Mouse (Mus musculus) kidney, embryonic 15.5 days (tissue): ENCODE measurements around the gene Lrrc10b. TPM values are rescaled to one million over a fixed set of nuclear protein-coding genes. Genes with fewer than 3 reads are reported as not detected.

Source experiments
- ATAC-seq: fragments of 200-750 bp; cut with Nextera tagmentation; replicated peaks from 2 replicates; pipeline ENCODE4 v1.8.0; 2017; ENCODE audit warnings: moderate TSS enrichment; ENCODE audit not compliant: low FRiP score
- H3K27ac ChIP-seq: fragments of 300-500 bp; sonication (generic); 2 replicates; pipeline ENCODE4 v1.5.1; 2015; ENCODE audit warnings: mild to moderate bottlenecking, inconsistent platforms
- H3K27me3 ChIP-seq: fragments of 300-500 bp; sonication (generic); 2 replicates; pipeline ENCODE4 v1.6.1; 2015; ENCODE audit warnings: inconsistent platforms
- H3K36me3 ChIP-seq: fragments of 300-500 bp; sonication (generic); 2 replicates; pipeline ENCODE4 v1.6.1; 2015; ENCODE audit warnings: inconsistent platforms
- H3K4me1 ChIP-seq: fragments of 300-500 bp; sonication (generic); 2 replicates; pipeline ENCODE4 v1.6.1; 2015; ENCODE audit warnings: inconsistent platforms
- H3K4me2 ChIP-seq: fragments of 300-500 bp; sonication (generic); 2 replicates; pipeline ENCODE4 v1.6.1; 2015; ENCODE audit warnings: moderate library complexity, mild to moderate bottlenecking, inconsistent platforms
- H3K4me3 ChIP-seq: fragments of 300-500 bp; sonication (generic); replicated peaks from 2 replicates; pipeline ENCODE4 v1.5.1; 2015; ENCODE audit warnings: mild to moderate bottlenecking, inconsistent platforms
- H3K9ac ChIP-seq: fragments of 300-500 bp; sonication (generic); 2 replicates; pipeline ENCODE4 v1.6.1; 2015; ENCODE audit warnings: mild to moderate bottlenecking, inconsistent platforms
- H3K9me3 ChIP-seq: fragments of 300-500 bp; sonication (generic); replicated peaks from 2 replicates; pipeline ENCODE4 v1.6.1; 2016; ENCODE audit warnings: inconsistent platforms
- WGBS: fragments of 180-500 bp; shearing (Covaris S2); methylation state at CpG from one replicate; pipeline ENCODE4 v1.1.7; 2015; ENCODE audit warnings: mixed read lengths; 5-methylcytosine and 5-hydroxymethylcytosine counted together
- polyA plus RNA-seq: library from polyadenylated mRNA; unstranded; fragments of >200 nt; fragmentation: Nextera tagmentation; extraction: Ambion mirVana; gene quantifications from 2 replicates; pipeline ENCODE4 v1.2.1, GENCODE M21; 2015

Gene Lrrc10b
- polyA plus RNA-seq, result 0.69 and 0.73 TPM in 2 replicates

DNA sequence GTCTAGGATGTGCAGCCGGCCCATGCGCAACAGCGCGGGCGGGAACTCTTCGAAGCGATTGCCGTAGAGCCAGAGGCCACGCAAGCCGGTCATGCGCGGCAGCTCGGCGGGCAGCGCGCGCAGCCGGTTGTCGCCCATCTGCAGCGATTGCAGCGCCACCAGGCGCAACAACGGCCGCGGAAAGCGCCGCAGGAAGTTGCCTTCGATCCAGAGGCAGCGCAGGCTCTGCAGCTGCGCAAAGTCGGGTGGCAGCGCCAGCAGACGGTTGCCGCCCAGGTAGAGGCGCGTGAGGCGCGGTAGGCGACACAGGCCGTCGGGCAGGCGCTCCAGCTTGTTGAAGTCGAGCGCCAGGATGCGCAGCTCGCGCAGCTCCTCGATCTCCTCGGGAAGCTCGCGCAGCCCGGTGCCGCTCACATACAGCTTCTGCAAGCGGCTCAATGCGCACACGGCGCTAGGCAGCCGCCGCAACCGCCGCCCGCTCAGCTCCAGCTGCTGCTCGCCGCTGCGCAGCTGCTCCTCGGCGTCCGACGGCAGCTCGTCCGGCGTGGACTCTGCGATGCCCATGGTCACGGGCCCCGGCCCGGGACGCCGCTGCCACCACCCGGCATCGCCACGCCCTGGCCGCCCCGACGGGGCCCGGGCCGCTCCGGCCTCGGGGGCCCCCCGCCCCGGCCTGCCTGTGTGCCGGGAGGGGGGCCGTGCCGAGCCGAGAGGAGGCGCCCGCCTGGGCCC is at the start of gene Lrrc10b:
Gene Lrrc10b, minus strand, starts transcription at position 722 of the 732 bp plus-strand sequence.
- peak; percentile 61 for ATAC-seq
- H3K36me3 ChIP-seq, result no peaks in the 10 kb centered on the region
- H3K9me3 ChIP-seq, result no peaks in the 10 kb centered on the region
- peak within 1 kb of the TSS; percentile 95 for H3K4me2 ChIP-seq
- peaks cover 46% of the 10 kb centered on the region for H3K4me1 ChIP-seq
- H3K27ac ChIP-seq, result peak within 1 kb of the TSS; percentile 43; the same call in 1 of the 2 replicates
- peak within 1 kb of the TSS; percentile 36; the same call in 1 of the 2 replicates for H3K9ac ChIP-seq
- H3K4me3 ChIP-seq, result peak within 1 kb of the TSS; percentile 57
- peaks cover 88% of the 10 kb centered on the region for H3K27me3 ChIP-seq
- under 1% methylated on average over 66 of the region's 96 CpGs for WGBS

DNA sequence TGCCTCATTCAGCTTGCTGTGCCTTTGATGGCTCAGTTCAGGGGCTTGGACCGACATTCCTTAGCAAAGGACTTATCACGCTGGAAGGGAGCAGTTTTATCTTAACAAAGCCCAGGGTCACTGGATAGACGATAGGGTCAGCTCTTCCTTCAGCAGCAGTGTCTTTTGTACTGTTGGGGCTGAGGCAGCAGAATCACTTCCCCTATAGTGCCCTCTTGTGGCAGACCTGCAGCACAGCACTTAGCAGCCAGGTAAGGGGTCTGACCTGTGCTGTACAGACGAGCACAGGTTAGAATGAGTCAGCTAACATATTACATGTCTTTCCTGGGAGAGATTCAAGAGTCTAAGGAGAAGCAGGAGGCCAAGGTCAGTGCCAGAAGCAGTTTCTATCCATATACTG is 45.3 kb upstream of the Lrrc10b start:
- no peak; the same call in 1 of the 2 replicates for ATAC-seq
- Histone ChIP-seq H3K27ac (no peak overlapping the region), H3K4me3 (no peak overlapping the region), H3K36me3 (peaks cover 80% of the 10 kb centered on the region), H3K9ac (no peak overlapping the region), H3K4me2 (no peak overlapping the region), H3K9me3 (no peaks in the 10 kb centered on the region), H3K27me3 (no peaks in the 10 kb centered on the region), H3K4me1 (0 out of 2 replicates have a peak, but pooled peaks cover 10% of the 10 kb centered on the region)
- 11% methylated on average over 4 of the region's 4 CpGs for WGBS

DNA sequence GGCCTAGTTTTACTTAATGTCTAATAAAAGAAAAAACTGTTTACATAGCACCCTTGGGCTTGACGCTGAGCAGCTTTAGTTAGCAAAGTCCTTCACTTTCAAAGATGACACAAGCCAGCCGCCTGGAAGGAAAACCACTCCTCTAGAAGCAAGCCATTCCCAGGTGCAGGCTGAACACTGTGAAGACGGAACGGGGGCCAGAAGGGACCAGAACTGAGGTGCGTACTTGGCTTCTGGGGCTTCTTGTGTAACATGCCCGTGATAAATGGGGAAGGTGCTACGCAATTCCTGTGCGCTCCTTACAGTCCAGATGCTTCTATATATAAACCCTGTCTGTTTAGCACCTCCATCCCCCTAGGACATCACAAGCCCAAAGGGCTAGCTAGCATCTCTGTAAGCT is 43.3 kb upstream of the Lrrc10b start:
- H3K4me3 ChIP-seq, result no peak overlapping the region
- H3K9ac ChIP-seq, result no peak overlapping the region
- no peak overlapping the region for H3K27ac ChIP-seq
- peaks cover 64% of the 10 kb centered on the region for H3K36me3 ChIP-seq
- no peak for ATAC-seq
- 0 out of 2 replicates have a peak, but pooled peaks cover 10% of the 10 kb centered on the region for H3K4me1 ChIP-seq
- no peaks in the 10 kb centered on the region for H3K9me3 ChIP-seq
- H3K4me2 ChIP-seq, result no peak overlapping the region
- no peaks in the 10 kb centered on the region for H3K27me3 ChIP-seq
- WGBS, result 93% methylated on average over 8 of the region's 8 CpGs

DNA sequence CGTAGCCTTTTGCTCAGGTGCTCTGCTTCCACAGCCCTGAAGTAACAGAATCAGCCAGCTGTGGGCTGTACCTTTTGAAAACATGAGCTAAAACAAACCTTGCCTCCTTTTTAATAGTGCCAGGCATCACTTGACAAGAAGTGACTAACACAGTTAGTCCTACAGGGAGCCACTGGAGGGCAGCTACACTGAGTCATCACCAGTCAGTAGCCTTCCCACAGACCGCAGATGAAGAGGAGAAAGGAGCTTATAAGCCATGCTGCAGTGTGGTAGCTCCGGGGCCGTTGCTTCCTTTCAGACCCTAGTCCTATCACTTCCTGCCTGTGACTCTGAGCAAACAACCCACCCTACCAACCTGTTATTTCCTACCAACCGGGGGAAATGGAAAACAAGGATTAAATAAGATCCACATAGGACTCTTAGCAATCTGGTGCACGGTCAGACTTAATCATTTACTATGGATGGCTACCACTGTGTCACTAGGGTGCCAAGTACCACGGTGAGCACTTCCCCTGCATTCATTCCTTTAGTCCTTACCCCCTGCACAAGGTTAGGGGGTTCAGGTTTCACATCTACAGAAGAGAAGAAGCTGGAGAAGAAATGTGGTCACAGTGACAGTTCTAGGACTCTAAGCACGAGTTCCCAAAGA is 40.4 kb upstream of the Lrrc10b start:
- Histone ChIP-seq H3K9me3 (no peaks in the 10 kb centered on the region), H3K4me3 (no peak overlapping the region), H3K4me2 (no peak overlapping the region), H3K36me3 (peaks cover 38% of the 10 kb centered on the region), H3K27ac (no peak overlapping the region), H3K4me1 (peaks cover 14% of the 10 kb centered on the region), H3K27me3 (0 out of 2 replicates have a peak, but pooled peaks cover under 1% of the 10 kb centered on the region), H3K9ac (no peak overlapping the region)
- 40% methylated on average over 8 of the region's 8 CpGs for WGBS
- ATAC-seq, result 0 out of 2 replicates have a peak, but pooled peaks have one; percentile 55

DNA sequence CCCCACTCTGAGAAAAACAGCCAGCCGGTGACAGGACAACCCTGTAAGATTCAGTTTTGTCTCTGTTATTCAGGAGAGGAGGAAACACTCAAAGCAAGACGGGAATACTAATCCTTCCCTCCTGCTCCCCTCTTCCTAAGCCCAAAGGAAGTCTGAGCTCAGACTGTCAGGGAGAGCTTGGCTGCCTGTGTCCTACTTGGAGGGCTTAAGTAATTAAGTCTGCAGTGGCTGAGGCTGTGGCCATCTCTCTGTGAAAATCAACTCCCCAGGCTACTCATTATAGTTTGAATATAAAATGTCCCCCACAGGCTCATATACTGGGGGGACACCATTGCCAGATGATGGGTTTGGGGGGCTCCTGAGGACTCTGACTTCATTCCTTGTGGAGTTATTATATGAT is 39.7 kb upstream of the Lrrc10b start:
- Histone ChIP-seq H3K9ac (no peak overlapping the region), H3K27me3 (0 out of 2 replicates have a peak, but pooled peaks cover 4% of the 10 kb centered on the region), H3K36me3 (peaks cover 33% of the 10 kb centered on the region), H3K4me1 (peaks cover 20% of the 10 kb centered on the region), H3K9me3 (no peaks in the 10 kb centered on the region), H3K27ac (no peak overlapping the region), H3K4me2 (no peak overlapping the region), H3K4me3 (no peak overlapping the region)
- ATAC-seq, result no peak
- WGBS, result 62% methylated on average over 2 of the region's 2 CpGs

DNA sequence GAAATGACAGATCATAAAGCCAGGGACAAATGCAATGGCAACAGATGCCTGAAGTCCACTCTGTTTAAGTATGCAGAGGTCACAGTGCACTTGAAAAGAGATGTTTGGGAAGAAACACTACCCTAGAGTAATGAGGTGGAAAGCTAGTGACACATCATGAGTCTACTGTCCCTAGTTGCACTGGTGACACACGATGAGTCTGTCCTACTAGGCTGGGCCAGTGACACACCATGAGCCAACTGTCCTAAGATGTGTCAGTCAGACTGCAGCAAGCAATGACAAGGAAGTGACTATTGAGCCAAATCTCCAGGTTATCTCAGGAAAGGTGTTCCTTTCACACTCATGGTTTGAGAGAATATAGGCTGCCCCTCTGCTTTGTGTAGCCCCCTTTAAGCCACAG is 38.4 kb upstream of the Lrrc10b start:
- 0 out of 2 replicates have a peak, but pooled peaks cover 4% of the 10 kb centered on the region for H3K27me3 ChIP-seq
- WGBS, result 66% methylated on average over 1 of the region's 1 CpGs
- no peaks in the 10 kb centered on the region for H3K9me3 ChIP-seq
- H3K4me3 ChIP-seq, result no peak overlapping the region
- H3K4me1 ChIP-seq, result peaks cover 23% of the 10 kb centered on the region
- H3K4me2 ChIP-seq, result no peak overlapping the region
- H3K36me3 ChIP-seq, result peaks cover 20% of the 10 kb centered on the region
- no peak overlapping the region for H3K27ac ChIP-seq
- no peak overlapping the region for H3K9ac ChIP-seq
- ATAC-seq, result no peak

DNA sequence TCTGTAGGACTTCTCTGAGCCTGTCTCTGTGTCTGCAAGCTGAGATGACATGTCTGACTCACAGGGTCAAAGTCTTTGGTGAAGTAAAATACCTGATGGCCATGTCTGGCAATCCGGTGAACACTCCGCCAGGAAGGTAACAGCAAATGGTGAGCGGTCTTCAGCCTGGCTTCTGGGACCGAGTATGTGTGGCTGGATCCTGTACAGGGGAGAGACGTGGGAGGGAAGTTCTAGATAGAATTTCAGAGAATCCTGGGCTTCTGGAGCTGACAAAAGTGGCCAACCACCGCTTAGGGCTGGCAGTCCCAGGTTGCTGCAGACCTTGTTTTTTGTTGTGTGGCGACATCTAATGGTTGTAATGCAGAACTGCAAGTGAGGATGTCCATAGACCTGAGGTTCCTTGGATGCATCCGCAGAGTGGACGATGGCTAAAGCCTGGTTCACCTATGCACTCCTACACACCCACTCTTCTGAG is 29.0 kb upstream of the Lrrc10b start:
- no peaks in the 10 kb centered on the region for H3K36me3 ChIP-seq
- no peak overlapping the region for H3K4me3 ChIP-seq
- H3K4me1 ChIP-seq, result no peaks in the 10 kb centered on the region
- no peaks in the 10 kb centered on the region for H3K9me3 ChIP-seq
- no peak overlapping the region for H3K27ac ChIP-seq
- peak; percentile 77 for ATAC-seq
- H3K27me3 ChIP-seq, result peaks cover 17% of the 10 kb centered on the region; the same call in 1 of the 2 replicates
- no peak overlapping the region for H3K9ac ChIP-seq
- WGBS, result 18% methylated on average over 9 of the region's 9 CpGs
- no peak overlapping the region for H3K4me2 ChIP-seq

DNA sequence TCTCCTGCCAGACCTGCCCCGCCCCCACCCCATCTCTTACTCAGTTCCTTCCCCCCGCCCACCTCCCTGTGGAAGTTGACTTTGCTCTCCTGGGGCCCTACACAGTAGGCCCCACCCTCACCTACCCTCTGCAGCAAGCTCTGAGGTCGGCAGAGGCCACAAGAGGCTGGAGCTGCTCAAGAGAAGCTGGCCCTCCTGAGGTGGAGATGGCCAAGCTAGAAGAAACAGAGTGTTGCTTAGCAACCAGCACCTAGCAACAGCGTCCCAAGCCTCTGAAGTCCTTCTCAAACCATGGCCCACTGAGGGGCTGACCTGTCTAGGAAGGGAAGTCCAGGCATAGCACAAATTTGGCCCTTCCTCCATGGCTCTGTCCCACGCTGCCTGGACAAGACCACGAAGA is 25.4 kb upstream of the Lrrc10b start, which contains the start of gene Ppp1r32:
Gene Ppp1r32, minus strand, starts transcription at position 226 of the 400 bp plus-strand sequence.
- H3K9me3 ChIP-seq, result no peaks in the 10 kb centered on the region
- no peak within 1 kb of the TSS for H3K4me3 ChIP-seq
- H3K27ac ChIP-seq, result no peak within 1 kb of the TSS
- H3K9ac ChIP-seq, result no peak within 1 kb of the TSS
- H3K4me1 ChIP-seq, result no peaks in the 10 kb centered on the region
- no peak within 1 kb of the TSS for H3K4me2 ChIP-seq
- ATAC-seq, result no peak
- H3K36me3 ChIP-seq, result no peaks in the 10 kb centered on the region
- peaks cover 15% of the 10 kb centered on the region for H3K27me3 ChIP-seq
- WGBS, result 30% methylated on average over 6 of the region's 6 CpGs

DNA sequence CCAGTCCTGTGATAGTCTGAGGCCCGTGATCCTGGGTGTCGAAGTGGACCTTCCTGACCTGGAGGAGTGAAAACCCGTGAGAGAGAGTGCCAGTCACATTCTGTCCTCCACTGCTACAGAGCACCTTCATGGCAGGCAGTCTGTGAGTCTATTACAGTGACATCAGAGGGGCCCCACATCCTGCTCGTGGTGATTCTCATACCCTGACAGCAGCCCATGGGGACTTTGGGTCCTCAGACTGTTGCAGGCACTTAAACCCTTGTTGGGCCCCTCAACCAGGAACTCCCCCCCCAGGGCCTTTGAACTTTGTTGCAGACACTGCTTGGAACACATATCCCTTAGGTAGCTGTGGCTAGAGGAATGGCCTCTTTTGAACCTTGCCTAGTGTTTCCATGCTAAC is 22.3 kb upstream of the Lrrc10b start:
- Histone ChIP-seq H3K27me3 (peaks cover 7% of the 10 kb centered on the region; the same call in 1 of the 2 replicates), H3K36me3 (no peaks in the 10 kb centered on the region), H3K9me3 (no peaks in the 10 kb centered on the region), H3K9ac (no peak overlapping the region), H3K4me2 (no peak overlapping the region), H3K4me3 (no peak overlapping the region), H3K4me1 (no peaks in the 10 kb centered on the region), H3K27ac (no peak overlapping the region)
- 39% methylated on average over 4 of the region's 4 CpGs for WGBS
- no peak for ATAC-seq

DNA sequence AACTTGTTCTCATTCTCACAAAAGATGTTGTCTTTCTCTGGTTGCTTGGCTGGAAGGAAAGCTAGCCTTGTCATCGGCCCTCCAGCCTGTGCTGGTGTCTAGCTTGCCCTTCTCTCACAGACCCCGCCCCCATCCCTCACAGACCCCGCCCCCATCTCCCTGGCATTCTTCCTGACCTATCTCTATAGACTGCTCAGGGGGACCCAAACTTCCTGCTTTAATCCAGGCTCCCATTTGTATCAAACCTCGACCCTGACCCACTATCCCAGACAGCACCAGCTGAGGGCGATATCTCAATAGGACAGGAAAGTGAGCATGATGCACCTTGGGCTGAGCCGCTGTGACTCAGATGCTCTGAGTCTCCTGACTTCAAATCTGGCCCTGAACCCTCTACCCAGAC is 16.5 kb upstream of the Lrrc10b start:
- H3K4me3 ChIP-seq, result no peak overlapping the region
- 0 out of 2 replicates have a peak, but pooled peaks cover 4% of the 10 kb centered on the region for H3K27me3 ChIP-seq
- H3K27ac ChIP-seq, result no peak overlapping the region
- H3K9me3 ChIP-seq, result no peaks in the 10 kb centered on the region
- WGBS, result 29% methylated on average over 6 of the region's 6 CpGs
- no peak overlapping the region for H3K9ac ChIP-seq
- peak; percentile 33; the same call in 1 of the 2 replicates for ATAC-seq
- H3K4me2 ChIP-seq, result no peak overlapping the region
- H3K36me3 ChIP-seq, result no peaks in the 10 kb centered on the region
- H3K4me1 ChIP-seq, result peaks cover 8% of the 10 kb centered on the region; the same call in 1 of the 2 replicates

DNA sequence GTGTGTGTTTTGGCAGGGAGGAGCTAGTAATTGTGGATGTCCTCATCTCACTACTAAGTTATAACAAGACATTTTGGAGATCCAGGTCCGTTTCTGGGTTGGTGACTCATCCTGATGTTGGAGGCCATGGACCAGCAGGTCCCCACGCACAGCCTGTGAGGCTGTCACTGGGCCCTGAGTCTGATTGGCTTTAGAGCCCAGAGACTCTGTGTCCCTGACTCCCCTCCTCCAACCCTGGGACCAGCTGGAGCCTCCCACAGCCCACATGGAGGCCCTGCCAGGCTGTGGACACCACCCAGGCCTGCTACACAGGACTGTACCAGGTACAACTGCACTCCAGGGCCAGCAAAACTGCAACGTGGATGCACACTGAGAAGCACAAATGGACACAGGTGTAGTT is 15.7 kb upstream of the Lrrc10b start:
- Histone ChIP-seq H3K36me3 (no peaks in the 10 kb centered on the region), H3K27me3 (0 out of 2 replicates have a peak, but pooled peaks cover 4% of the 10 kb centered on the region), H3K4me3 (no peak overlapping the region), H3K9ac (no peak overlapping the region), H3K27ac (no peak overlapping the region), H3K4me2 (no peak overlapping the region), H3K9me3 (no peaks in the 10 kb centered on the region), H3K4me1 (peaks cover 8% of the 10 kb centered on the region; the same call in 1 of the 2 replicates)
- WGBS, result 77% methylated on average over 3 of the region's 3 CpGs
- no peak for ATAC-seq

DNA sequence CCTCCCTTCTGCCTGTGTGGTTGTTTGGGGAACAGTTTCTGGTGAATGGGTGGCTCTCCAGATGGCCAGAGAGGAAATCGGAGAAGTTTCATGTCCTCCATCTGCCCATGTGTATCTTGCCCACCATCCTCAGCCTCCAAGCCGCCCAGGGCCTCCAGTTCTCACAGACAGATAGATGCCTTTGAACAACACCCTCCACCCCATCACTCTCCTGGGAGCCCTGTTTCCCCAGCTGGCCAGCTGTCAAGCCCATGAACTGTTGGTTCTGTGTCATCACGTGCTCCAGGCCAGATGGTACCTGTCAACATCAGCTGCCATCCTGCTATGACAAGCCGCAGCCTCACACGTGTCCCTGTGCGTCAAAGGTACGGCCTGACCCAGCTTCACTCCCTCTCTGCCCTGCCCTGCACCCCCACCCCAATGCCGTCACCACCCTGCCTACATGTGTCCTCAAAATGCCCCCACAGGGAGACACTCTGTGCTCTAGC is 11.9 kb upstream of the Lrrc10b start:
- H3K9me3 ChIP-seq, result no peaks in the 10 kb centered on the region
- H3K4me3 ChIP-seq, result no peak overlapping the region
- H3K4me2 ChIP-seq, result no peak overlapping the region
- H3K9ac ChIP-seq, result no peak overlapping the region
- 36% methylated on average over 8 of the region's 8 CpGs for WGBS
- no peaks in the 10 kb centered on the region for H3K36me3 ChIP-seq
- H3K27me3 ChIP-seq, result 0 out of 2 replicates have a peak, but pooled peaks cover 5% of the 10 kb centered on the region
- peak; percentile 52; the same call in 1 of the 2 replicates for ATAC-seq
- H3K27ac ChIP-seq, result no peak overlapping the region
- H3K4me1 ChIP-seq, result peaks cover 8% of the 10 kb centered on the region; the same call in 1 of the 2 replicates
